Mouse (Mus musculus) cerebellum, adult 2 months (tissue): ENCODE results near the gene Elmod2.

Experiments used
- CTCF ChIP-seq: fragments of 200-500 bp; IDR thresholded peaks from 2 replicates; pipeline ENCODE4 v1.5.1; 2011; ENCODE audit warnings: low read depth, mild to moderate bottlenecking, control low read depth, low read length, moderate library complexity, borderline replicate concordance; ENCODE audit not compliant: insufficient read depth
- POLR2A ChIP-seq: fragments of 200-500 bp; IDR thresholded peaks from 2 replicates; pipeline ENCODE4 v1.6.1; 2011; ENCODE audit warnings: low read length, control low read depth, borderline replicate concordance; ENCODE audit not compliant: insufficient read depth

DNA sequence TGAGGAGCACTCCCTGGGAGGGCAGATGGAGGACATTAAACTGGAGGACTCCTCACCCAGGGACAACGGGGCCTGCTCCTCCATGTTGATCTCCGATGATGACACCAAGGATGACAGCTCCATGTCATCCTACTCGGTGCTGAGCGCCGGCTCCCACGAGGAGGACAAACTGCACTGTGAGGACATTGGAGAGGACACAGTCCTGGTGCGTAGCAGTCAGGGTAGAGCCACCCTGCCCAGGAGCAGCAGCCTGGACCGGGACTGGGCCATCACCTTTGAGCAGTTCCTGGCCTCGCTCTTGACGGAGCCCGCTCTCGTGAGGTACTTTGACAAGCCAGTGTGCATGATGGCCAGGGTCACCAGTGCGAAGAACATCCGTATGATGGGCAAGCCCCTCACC lies 61.1 kb downstream of the Elmod2 start:
- TF ChIP-seq CTCF (no peak), POLR2A (no peak)
